In the genomic region with DNA sequence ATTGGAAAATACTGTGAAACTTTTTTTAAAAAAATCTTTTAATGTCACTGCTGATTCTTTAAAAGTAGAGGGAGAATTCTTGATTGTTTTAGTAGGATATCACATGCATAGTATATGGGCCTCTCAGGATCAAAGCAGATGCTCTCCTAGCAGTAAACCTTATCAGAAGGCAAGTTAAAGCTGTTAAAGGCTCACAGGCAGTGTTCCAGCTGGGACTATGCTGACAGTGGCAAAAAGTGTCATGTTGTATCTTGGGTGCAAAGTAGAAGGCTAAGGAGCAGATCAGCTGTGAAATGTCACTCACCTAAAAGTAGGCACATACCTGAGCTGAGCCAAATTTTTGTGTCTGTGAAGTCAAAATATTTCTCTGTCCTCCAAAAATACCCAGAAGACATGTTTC, we compare ENCODE assay signal across 17 mouse cellular contexts. TPM values are rescaled to one million over a fixed set of nuclear protein-coding genes. Genes with fewer than 3 reads are reported as not detected.
DNase-seq lines count a peak whose midpoint lies in the region; ATAC-seq and TF ChIP-seq lines count a peak whose summit lies in the region.
"Had no signal": no experiment of that assay in that cellular context is flagged by ENCODE, and none has a peak within 500 bp of the region (broad histone marks: within the 10 kb centered on the region; RNA-seq: fewer than 3 reads in every experiment).

No protein-coding gene starts in this region.

- TF ChIP-seq EP300 in MEL (IDR thresholded peaks at IDR 0.05; ENCODE audit: low read depth in 1 of 2, low read length in 2 of 2): no peak

- H3K4me2 ChIP-seq in intestine, embryonic 15.5 days (replicated peaks): no peak overlapping the region
- H3K4me2 ChIP-seq: embryonic facial prominence, embryonic 15.5 days had no signal

- no peak for TF ChIP-seq RAD21 in MEL (IDR thresholded peaks at IDR 0.05; ENCODE audit: low read depth, low read length)

- no peak overlapping the region for H3K4me3 ChIP-seq in MEL (ENCODE audit: control insufficient read depth in 1 of 2, insufficient read depth in 1 of 2, low read depth in 2 of 2, low read length in 2 of 2)
- H3K4me3 ChIP-seq in intestine, embryonic 15.5 days (replicated peaks): no peak overlapping the region
- H3K4me3 ChIP-seq: embryonic facial prominence, embryonic 15.5 days; hindbrain, embryonic 10.5 days had no signal

- H3K36me3 ChIP-seq in MEL (ENCODE audit: control insufficient read depth in 1 of 2, insufficient read depth in 2 of 2, low read length in 2 of 2): peaks cover 0 to 9% of the 10 kb centered on the region in 2 experiments; a peak in 2 of 4 replicates
- H3K36me3 ChIP-seq in intestine, embryonic 15.5 days: no peaks in the 10 kb centered on the region
- H3K36me3 ChIP-seq: embryonic facial prominence, embryonic 15.5 days; hindbrain, embryonic 10.5 days had no signal

- peak; percentile 68 for DNase-seq in gastrocnemius, adult 18-20 months (ENCODE audit: low spot score)
- DNase-seq in gastrocnemius, postnatal 4 days (ENCODE audit: low spot score in 2 of 2): no peak
- peak; percentile 20 to 38 for DNase-seq in kidney, adult 8-10 months
- DNase-seq in kidney, postnatal 4 days: no peak
- DNase-seq in MEL (ENCODE audit: low read depth, low spot score): no peak
- no peak for DNase-seq in ovary, postnatal 10 days (ENCODE audit: low spot score)
- DNase-seq in T-cell, adult 2 months (ENCODE audit: low spot score): no peak
- DNase-seq: adrenal gland, postnatal 25 days; cerebellum, adult 9-11 months; lung, postnatal 10 days had no signal

- H3K9ac ChIP-seq in MEL (ENCODE audit: control insufficient read depth, low read depth, low read length, poor library complexity, severe bottlenecking): no peak overlapping the region
- no peak overlapping the region for H3K9ac ChIP-seq in intestine, embryonic 15.5 days
- H3K9ac ChIP-seq: embryonic facial prominence, embryonic 15.5 days had no signal

- TF ChIP-seq CTCF in MEL (IDR thresholded peaks at IDR 0.05 in 2 of 3, conservative IDR thresholded peaks at IDR 0.05 in 1 of 3; ENCODE audit: control insufficient read depth in 1 of 3, insufficient read depth in 1 of 3, low read depth in 2 of 3, low read length in 3 of 3, poor library complexity in 1 of 3, severe bottlenecking in 1 of 3): no peak

- no peaks in the 10 kb centered on the region for H3K27me3 ChIP-seq in MEL (ENCODE audit: control insufficient read depth in 1 of 2, insufficient read depth in 2 of 2, low read length in 2 of 2)
- no peaks in the 10 kb centered on the region for H3K27me3 ChIP-seq in intestine, embryonic 15.5 days (replicated peaks)
- H3K27me3 ChIP-seq: CH12.LX; embryonic facial prominence, embryonic 15.5 days had no signal

- ATAC-seq in intestine, embryonic 15.5 days: peak; percentile 78
- ATAC-seq: activated CD4-positive, CD25-positive, alpha-beta regulatory T cell, adult 4 months; inflammation-experienced regulatory T-cells, adult 6 months had no signal

- H3K4me1 ChIP-seq in MEL (ENCODE audit: control insufficient read depth in 1 of 2, insufficient read depth in 2 of 2, low read length in 2 of 2): peaks cover 0 to 6% of the 10 kb centered on the region in 2 experiments; a peak in 2 of 4 replicates
- no peaks in the 10 kb centered on the region for H3K4me1 ChIP-seq in intestine, embryonic 15.5 days (replicated peaks)
- H3K4me1 ChIP-seq: embryonic facial prominence, embryonic 15.5 days; hindbrain, embryonic 10.5 days had no signal

- no peaks in the 10 kb centered on the region for H3K79me2 ChIP-seq in MEL (ENCODE audit: control insufficient read depth, insufficient read depth, low read length, poor library complexity)

- no peak overlapping the region for H3K27ac ChIP-seq in MEL (ENCODE audit: control insufficient read depth, low read depth, low read length)
- no peak overlapping the region for H3K27ac ChIP-seq in intestine, embryonic 15.5 days
- H3K27ac ChIP-seq: embryonic facial prominence, embryonic 15.5 days; hindbrain, embryonic 10.5 days had no signal

- TF ChIP-seq POLR2A in MEL (IDR thresholded peaks at IDR 0.05; ENCODE audit: control insufficient read depth in 1 of 2, insufficient read depth in 1 of 2, low read depth in 1 of 2, low read length in 2 of 2, poor library complexity in 1 of 2): no peak

- no peaks in the 10 kb centered on the region for H3K9me3 ChIP-seq in MEL (replicated peaks; ENCODE audit: insufficient read depth, low read length)
- H3K9me3 ChIP-seq in intestine, embryonic 15.5 days: no peaks in the 10 kb centered on the region
- H3K9me3 ChIP-seq: embryonic facial prominence, embryonic 15.5 days; hindbrain, embryonic 10.5 days had no signal

TF ChIP-seq in MEL, 35 proteins besides CTCF, POLR2A, EP300 and RAD21:
- TF ChIP-seq MAFK (IDR thresholded peaks at IDR 0.05; ENCODE audit: borderline replicate concordance, low read depth, low read length) (0 out of 2 replicates have a peak, but pooled peaks have one; percentile 32), BHLHE40 (IDR thresholded peaks at IDR 0.05; ENCODE audit: borderline replicate concordance, low read depth, low read length) (no peak), MEF2A (IDR thresholded peaks at IDR 0.05; ENCODE audit: extremely low read depth, insufficient replicate concordance, low read depth, low read length, poor library complexity, severe bottlenecking) (no peak), TBP (IDR thresholded peaks at IDR 0.05; ENCODE audit: low read depth, low read length) (no peak), MAX (IDR thresholded peaks at IDR 0.05; ENCODE audit: low read length) (no peak), MAZ (IDR thresholded peaks at IDR 0.05; ENCODE audit: low read depth, low read length) (no peak), GATA1 (IDR thresholded peaks at IDR 0.05; ENCODE audit: low read depth, low read length) (0 out of 2 replicates have a peak, but pooled peaks have one; percentile 5), USF1 (IDR thresholded peaks at IDR 0.05; ENCODE audit: low read depth, low read length) (no peak), RCOR1 (IDR thresholded peaks at IDR 0.05; ENCODE audit: low read depth, low read length) (no peak), ETS1 (IDR thresholded peaks at IDR 0.05; ENCODE audit: low read depth, low read length) (peak; percentile 59; the same call in 1 of the 2 replicates)
TF ChIP-seq in MEL: peak in this region for 3.

RNA-seq across cellular contexts. Expression of gene Cpeb4, which starts 34.5 kb away (rescaled TPM):
- total RNA-seq in gastrocnemius, adult 18-20 months (2021): 100 to 1,000 TPM in 1 of 2 experiments, 10 to 100 TPM in 1; 98.3 to 115 TPM
- 10 to 100 TPM; 69.5 to 76.1 TPM for total RNA-seq in gastrocnemius, postnatal 4 days (2021)
- total RNA-seq in MEL (2012; rRNA removed): 3.4 and 3.8 TPM in 2 replicates
- 1 to 10 TPM in 1 of 2 experiments, not detected in 1; 4.9 TPM for polyA plus RNA-seq in MEL (2012; ENCODE audit: insufficient read depth in 1 of 2, insufficient read length in 2 of 2, low read depth in 1 of 2, low replicate concordance in 2 of 2, missing spikeins in 1 of 2)
- 4.2 and 4.3 TPM in 2 replicates for polyA plus RNA-seq in intestine, embryonic 15.5 days (2015; fragmentation: Nextera tagmentation; extraction: Ambion mirVana)

RNA-seq across cellular contexts. Expression of gene 4930524B15Rik, which starts 58.9 kb away (rescaled TPM):
- not detected for total RNA-seq in gastrocnemius, adult 18-20 months (2021)
- total RNA-seq in gastrocnemius, postnatal 4 days (2021): not detected
- not detected in 2 replicates for total RNA-seq in MEL (2012; rRNA removed)
- polyA plus RNA-seq in MEL (2012; ENCODE audit: insufficient read depth in 1 of 2, insufficient read length in 2 of 2, low read depth in 1 of 2, low replicate concordance in 2 of 2, missing spikeins in 1 of 2): under 1 TPM in 1 of 2 experiments, not detected in 1; 0.03 TPM
- polyA plus RNA-seq in intestine, embryonic 15.5 days (2015; fragmentation: Nextera tagmentation; extraction: Ambion mirVana): not detected in 2 replicates
- total RNA-seq: adrenal gland, postnatal 25 days; CH12.LX; monocyte, adult 5-6 weeks had no signal
- polyA plus RNA-seq: activated CD4-positive, CD25-positive, alpha-beta regulatory T cell, adult 4 months; embryonic facial prominence, embryonic 15.5 days; inflammation-experienced regulatory T-cells, adult 6 months had no signal

Comparison
In these comparisons a context has a peak if more than half of its experiments do, and no peak if none do; other contexts are left out.
1. DNase-seq: peak in gastrocnemius, adult 18-20 months (single experiment) and kidney, adult 8-10 months (2 of 2); none in gastrocnemius, postnatal 4 days (0 of 2), kidney, postnatal 4 days (0 of 2), MEL (single experiment), ovary, postnatal 10 days (single experiment) and T-cell, adult 2 months (single experiment).
2. RNA of gene Cpeb4, which starts 34.5 kb away (total RNA-seq): 98.3 to 115 TPM in gastrocnemius, adult 18-20 months and 69.5 to 76.1 TPM in gastrocnemius, postnatal 4 days; 3.4 to 3.8 TPM in MEL; every median in the first group is over 10 times any median in the second.